Mouse (Mus musculus): ENCODE results near the gene Cic.

The Cic gene

GRCm38 (mm10) chr7:25326233-25326632, 58.7 kb downstream of the Cic start:
- in situ Hi-C loops (cut with MboI, MseI) = loop anchor here in 1 of 2 experiments (25.0 kb wide), 1 partner anchor 614 kb away; the partner anchor contains the start of gene BC049730

GRCm38 (mm10) chr7:25333596-25334307, 66.2 kb downstream of the Cic start:
- in situ Hi-C loops (cut with MboI, MseI) = loop anchor here in 1 of 2 experiments (25.0 kb wide), 1 partner anchor 621 kb away; the partner anchor contains the start of gene BC049730

- in situ Hi-C loops (cut with MboI, MseI) = loop anchor here in 1 of 2 experiments (25.0 kb wide), 1 partner anchor 622 kb away; the partner anchor contains the start of gene BC049730
Observed at GRCm38 (mm10) chr7:25334472-25334871, 67.0 kb downstream of the Cic start.

- in situ Hi-C loops (cut with MboI, MseI) = loop anchor here in 1 of 2 experiments (25.0 kb wide), 1 partner anchor 627 kb away; the partner anchor contains the start of gene BC049730
Observed at GRCm38 (mm10) chr7:25339329-25339728, 71.8 kb downstream of the Cic start.

GRCm38 (mm10) chr7:25341000-25341784, 73.7 kb downstream of the Cic start:
- in situ Hi-C loops (cut with MboI, MseI) = loop anchor here (10.0 to 25.0 kb wide), 2 partner anchors 576 to 629 kb away; partner anchors contain the start of genes BC049730 (in 1 of the 2) and Cd177 (in 1 of the 2)

All from T-helper 17 cell (primary cell).